Mouse (Mus musculus): ENCODE data around the gene Trnp1.

GRCm38 (mm10) chr4:133447366-133447765 lies 51.0 kb downstream of the Trnp1 start:
- TF ChIP-seq POLR2A (IDR thresholded peaks at IDR 0.05; ENCODE audit: extremely low read depth, insufficient read depth, low read length) (no peak), CTCF (IDR thresholded peaks at IDR 0.05; ENCODE audit: low read depth, low read length) (no peak)

All from liver, adult 2 months (tissue).